Mouse (Mus musculus) erythroid progenitor cell, adult 5-6 weeks (primary cell): ENCODE data around the gene Spata2. TPM values are rescaled to one million over a fixed set of nuclear protein-coding genes. Genes with fewer than 3 reads are reported as not detected.

ENCODE experiments used
- ATAC-seq: replicated peaks from 2 replicates; pipeline ENCODE4 v1.8.0; 2016; ENCODE audit warnings: moderate number of reproducible peaks, mild to moderate bottlenecking, moderate TSS enrichment, inconsistent platforms; ENCODE audit not compliant: poor library complexity, low FRiP score, severe bottlenecking
- total RNA-seq, 2 experiments: library from RNA; stranded (forward) in 1 of 2; stranded (reverse) in 1 of 2; fragments of 150-400 nt in 1 of 2; fragments of 186-747, 209-891 nt in 1 of 2; gene quantifications; 2 replicates each; pipeline versions ENCODE4 v1.2.3 to v1.2.4; 2015 to 2017; ENCODE audit warnings: low replicate concordance in 2 of 2

The Spata2 gene
- total RNA-seq (2015; ENCODE audit: low replicate concordance) = 7.5 and 8.6 TPM in 2 replicates
- total RNA-seq (2017; ENCODE audit: low replicate concordance) = 5.4 and 7.4 TPM in 2 replicates

GRCm38 (mm10) chr2:167492713-167493636 is at the start of gene Spata2:
TSS of gene Spata2 (minus strand) at chr2:167492887.
- peak; percentile 94 for ATAC-seq

GRCm38 (mm10) chr2:167542361-167542760 is 49.7 kb upstream of the Spata2 start:
- ATAC-seq = no peak

DNA sequence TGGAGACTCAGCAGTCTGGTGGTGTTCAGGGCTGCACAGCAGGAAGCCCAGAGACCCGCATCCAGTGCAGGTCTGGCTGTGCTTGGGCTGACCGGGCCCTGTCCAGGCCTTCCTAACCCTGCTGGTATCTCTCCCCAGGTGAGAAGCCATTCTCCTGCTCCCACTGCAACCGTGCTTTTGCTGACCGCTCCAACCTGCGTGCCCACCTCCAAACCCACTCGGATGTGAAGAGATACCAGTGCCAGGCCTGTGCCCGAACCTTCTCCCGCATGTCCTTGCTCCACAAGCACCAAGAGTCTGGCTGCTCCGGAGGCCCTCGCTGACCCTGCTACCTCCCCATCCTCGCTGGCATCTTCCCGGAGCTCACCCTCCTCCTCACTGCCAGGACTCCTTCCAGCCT is 49.1 kb upstream of the Spata2 start:
- no peak for ATAC-seq

DNA sequence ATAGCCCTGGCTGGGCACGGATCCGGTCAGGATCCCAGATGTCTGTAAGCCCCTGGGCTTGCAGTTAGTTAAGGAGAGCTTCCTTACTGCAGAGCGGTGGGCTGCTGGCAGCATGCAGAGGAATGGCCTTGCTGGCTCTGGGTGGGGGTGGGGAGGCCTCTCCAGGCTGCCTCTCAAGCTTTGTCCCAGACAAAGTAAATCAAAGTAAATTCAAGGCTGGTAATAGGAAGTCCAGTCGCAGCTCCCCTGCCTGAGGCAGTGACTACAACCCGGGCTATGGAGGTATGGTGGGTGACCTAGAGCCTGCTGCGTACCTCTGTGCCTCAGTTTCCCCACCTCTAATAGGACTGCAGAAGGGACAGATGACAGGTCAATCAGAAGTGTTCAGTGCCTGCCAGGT is 48.6 kb upstream of the Spata2 start:
- ATAC-seq = no peak

- no peak for ATAC-seq
These were observed 47.9 kb upstream of the Spata2 start for GRCm38 (mm10) chr2:167540477-167541110.

DNA sequence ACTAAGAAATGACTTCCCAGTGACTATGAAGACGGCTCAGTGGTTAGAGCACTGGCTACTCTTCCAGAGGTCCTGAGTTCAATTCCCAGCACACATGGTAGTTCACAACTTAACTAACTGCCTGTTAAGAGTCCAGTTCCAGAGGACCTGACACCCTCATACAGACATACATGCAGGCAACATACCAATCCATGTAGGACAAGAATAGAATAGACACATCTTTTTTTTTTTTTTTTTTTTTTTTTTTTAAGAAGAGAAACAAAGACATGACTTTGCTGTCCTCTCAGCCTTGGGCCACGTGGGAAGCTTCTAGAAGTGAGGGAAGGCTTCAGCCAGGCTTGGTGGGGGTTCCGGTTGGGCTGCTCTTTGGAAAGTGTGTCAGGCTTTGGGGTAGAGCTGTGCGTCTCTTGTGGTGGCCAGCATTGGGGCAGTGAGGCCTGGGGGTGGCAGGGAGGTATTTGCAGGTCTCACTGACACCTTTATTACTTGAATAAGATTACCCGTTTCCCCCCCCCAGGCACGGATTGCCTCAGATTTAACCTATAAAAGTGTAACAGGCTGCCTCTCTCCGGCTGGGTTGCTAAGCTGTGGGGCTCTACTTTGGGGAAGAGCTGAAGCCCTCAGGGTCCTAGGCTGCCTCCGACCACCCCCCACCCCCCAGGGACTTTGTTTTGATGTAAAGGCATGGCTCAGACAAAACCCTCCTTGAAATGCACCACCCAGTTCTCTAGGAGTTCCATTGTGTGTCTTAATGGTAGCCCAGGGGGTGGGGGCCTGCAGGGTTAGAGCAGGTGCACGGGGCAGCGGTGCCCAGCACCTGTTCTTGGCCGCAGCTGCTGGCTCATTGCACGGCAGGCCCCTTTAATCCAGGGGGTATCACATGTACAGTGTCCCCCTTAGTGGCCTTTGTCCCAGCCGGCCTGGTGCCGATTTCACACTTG is 47.1 kb upstream of the Spata2 start:
- ATAC-seq = no peak

GRCm38 (mm10) chr2:167538671-167539306 is 46.1 kb upstream of the Spata2 start:
- no peak for ATAC-seq

DNA sequence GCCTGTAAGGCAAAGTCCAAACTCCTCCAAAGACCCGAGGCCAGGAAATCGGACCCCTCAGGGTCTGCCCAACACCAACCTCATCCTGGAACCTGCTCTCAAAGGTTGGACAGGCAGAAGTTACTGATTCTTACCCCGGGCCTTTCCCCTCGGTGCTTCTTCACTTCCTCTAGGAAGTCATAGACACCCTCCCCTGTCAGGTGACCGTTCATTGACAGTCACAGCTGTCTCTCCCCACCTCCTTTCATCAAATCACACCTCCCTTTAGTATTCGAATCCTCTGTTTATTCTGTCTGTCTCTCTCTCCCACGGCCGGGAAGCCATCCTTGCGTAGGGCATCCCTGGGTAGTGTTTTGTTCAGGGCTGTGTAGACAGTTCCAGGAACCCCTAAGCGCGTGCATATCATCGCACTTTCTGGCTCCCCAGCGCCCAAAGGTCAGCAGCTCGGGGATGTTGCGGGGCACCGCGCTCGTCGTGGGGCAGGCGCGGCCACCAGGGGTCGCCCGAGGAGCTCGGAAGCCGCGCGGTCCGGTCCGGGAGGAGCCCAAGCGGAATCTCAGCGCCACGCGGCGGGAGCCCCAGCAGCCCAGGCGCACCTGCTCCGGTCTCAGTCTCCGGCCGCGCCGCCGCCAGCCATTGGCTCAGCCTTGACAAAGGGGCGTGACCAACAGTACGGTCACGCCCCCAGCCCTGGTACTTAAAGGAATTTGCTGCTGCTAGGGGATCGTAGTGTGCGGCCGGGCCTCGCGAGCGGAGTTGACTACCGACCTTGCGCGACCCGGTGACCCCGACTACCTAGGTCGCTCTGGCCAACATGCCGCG is 45.0 kb upstream of the Spata2 start, which contains the start of gene Snai1:
Gene Snai1, plus strand, starts transcription at position 720 of the 822 bp plus-strand sequence.
- peak; percentile 79 for ATAC-seq

GRCm38 (mm10) chr2:167536320-167536945 is 43.7 kb upstream of the Spata2 start:
- no peak for ATAC-seq

GRCm38 (mm10) chr2:167533880-167534279 is 41.2 kb upstream of the Spata2 start:
- ATAC-seq = no peak

DNA sequence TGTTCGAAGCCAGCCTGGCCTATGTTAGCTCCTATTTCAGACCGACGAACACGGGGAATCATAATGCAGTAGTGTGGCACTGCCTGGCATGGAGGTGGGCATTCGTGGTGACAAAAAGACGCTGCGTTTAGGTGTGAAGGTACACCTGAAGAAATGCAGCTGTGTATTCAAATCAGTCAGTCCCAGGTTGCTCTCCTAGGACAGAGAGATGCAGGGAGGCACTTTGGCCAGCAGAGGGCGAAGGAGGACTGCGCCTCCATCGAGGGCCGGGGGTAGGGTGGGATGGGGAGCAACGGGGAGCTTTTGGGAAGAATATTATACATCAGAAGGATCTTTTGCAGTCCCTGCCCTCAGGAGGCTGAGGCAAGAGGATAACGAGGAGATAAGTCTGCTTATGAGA is 39.4 kb upstream of the Spata2 start:
- ATAC-seq = 0 out of 2 replicates have a peak, but pooled peaks have one; percentile 59

GRCm38 (mm10) chr2:167530536-167530935 is 37.8 kb upstream of the Spata2 start:
- ATAC-seq = no peak

DNA sequence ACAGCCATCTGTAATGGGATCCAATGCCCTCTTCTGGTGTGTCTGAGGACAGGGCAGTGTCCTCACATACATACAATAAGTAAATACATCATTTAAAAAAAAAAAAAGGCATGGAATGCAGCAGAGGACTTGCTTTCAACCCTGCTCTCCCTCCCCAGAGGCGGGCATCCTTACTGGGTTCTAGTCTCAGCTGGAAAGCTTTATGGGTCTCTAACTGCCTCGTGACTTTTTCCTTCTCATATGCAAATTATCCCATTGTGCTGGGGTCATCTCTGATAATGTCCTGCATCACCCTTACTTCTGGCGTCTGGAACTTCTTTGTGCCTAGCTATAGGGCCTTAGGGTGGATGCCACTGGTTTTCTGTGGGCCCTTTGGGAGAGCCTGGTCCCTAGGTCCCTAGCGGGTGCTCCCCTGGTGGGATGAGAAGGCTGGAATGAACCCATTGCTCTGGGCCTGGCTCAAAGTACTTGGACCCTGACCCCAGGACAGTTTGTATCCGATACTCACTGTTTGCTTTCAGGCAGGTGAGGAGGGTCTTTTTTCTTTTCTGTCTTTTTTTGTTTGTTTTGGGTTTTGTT is 37.3 kb upstream of the Spata2 start:
- ATAC-seq = no peak

- ATAC-seq = no peak
These were observed 35.6 kb upstream of the Spata2 start for GRCm38 (mm10) chr2:167528278-167528677.

DNA sequence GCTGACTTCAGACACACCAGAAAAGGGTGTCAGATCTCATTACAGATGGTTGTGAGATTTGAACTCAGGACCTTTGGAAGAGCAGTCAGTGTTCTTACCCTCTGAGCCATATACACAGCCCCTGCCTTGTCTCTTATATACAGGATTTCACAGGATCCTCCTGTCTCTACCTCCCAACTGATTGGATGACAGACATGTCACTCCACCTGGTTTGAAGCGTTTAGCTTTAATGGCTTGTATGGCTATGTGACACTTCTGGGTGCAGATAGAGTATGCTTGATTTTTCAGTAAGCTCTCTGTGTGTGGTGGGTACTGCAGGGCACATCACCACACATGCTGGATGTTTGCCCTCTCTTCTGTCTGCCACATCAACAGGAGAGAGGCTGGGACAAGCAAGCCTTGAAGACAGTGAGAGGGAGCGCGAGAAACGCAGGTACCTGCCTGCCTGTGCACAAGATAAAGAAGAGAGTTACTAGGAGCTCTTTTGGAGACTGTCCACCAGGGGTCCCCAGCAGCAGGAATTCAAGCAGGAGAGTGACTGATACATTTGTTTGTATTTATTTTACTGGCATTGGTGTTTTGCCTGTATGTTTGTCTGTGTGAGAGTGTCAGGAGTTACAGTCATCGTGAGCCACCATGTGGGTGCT is 27.0 kb upstream of the Spata2 start:
- peak; percentile 63 for ATAC-seq

DNA sequence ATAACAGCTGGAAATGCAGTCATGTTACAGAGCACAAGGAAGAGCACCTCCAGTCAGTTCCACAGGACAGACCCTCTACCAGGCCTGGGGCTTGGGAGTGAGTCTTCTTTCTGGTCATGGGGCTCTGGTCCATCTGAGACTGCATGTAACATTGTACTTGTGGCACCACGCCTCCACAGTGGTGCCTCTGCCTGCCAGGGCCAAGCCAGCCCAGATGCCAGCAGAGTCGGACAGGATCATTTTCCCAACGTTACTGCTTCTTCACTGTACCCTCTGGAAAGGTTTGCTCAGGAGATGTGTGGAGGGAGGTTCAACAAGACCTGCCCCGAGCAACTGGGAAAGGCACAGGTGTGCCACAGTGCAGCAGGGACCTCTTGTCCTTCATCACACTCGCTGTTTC is 23.0 kb upstream of the Spata2 start:
- ATAC-seq = no peak

GRCm38 (mm10) chr2:167514641-167515040 is 22.0 kb upstream of the Spata2 start:
- ATAC-seq = no peak
